Mouse (Mus musculus): ENCODE results near the gene Rplp2. TPM values are rescaled to one million over a fixed set of nuclear protein-coding genes. Genes with fewer than 3 reads are reported as not detected.
A peak's percentile ranks its signal among the peaks of the same experiment; 100 is the strongest.

The Rplp2 gene
- polyA plus RNA-seq, 1 experiment from 2014 or later, result 1,250 TPM

DNA sequence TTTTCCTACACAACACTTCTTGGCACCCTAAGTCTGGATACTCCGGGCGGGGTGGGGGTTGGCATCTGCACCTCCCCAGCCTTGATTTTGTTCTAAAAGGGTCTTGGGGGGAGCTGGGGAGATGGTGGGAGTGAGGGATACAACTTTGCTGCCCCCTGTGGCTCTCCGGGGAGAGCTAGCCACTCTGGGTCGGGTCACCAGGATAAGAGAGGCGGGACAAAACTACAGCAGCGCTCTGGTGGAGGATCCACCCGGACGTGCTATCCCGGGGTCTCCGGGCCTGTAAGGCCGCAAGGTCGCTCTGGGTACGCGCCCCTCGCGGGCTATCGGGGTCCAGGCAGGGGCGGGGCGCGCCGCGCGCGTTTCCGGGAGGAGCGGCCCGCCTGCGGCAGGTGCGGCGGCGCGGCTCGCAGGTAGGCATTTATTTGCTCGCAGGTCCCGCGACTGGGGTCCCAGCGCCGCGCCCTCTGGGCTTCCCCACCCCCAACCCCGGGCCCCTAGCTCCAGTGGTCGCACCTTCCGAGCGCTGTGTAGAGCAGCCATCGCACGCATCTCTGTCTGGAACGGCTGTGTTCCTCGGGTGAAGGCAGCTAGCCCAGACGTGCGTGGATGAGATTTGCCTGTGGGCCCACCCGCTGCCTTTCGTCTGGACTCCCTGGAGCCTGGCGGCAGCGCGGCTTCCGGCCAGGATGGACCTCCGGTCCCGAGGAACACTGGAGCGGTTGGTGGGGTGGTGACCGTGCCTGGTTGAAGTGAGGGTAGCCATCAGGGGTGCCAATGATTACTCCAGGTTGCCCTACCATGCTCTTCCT is 14.6 kb downstream of the Rplp2 start:
- Histone ChIP-seq H3K36me3 (ENCODE audit: control insufficient read depth, insufficient read depth, low read length) (no peaks in the 10 kb centered on the region), H3K27me3 (ENCODE audit: control insufficient read depth, insufficient read depth, low read length) (peaks cover 24% of the 10 kb centered on the region), H3K9me3 (replicated peaks; ENCODE audit: control insufficient read depth, low read length) (no peaks in the 10 kb centered on the region), H3K4me1 (ENCODE audit: control insufficient read depth, insufficient read depth, low read length) (peaks cover 45% of the 10 kb centered on the region), H3K4me3 (replicated peaks; ENCODE audit: low read length) (peak overlapping the region; percentile 52), H3K27ac (ENCODE audit: low read length) (peak overlapping the region; percentile 36), H3K9ac (ENCODE audit: low read length) (peak overlapping the region; percentile 75), H3K4me2 (ENCODE audit: low read depth, low read length) (peak overlapping the region; percentile 85)
- WGBS, result 3% methylated on average over 59 of the region's 59 CpGs
- ATAC-seq (ENCODE audit: insufficient read depth, low FRiP score), result no peak

DNA sequence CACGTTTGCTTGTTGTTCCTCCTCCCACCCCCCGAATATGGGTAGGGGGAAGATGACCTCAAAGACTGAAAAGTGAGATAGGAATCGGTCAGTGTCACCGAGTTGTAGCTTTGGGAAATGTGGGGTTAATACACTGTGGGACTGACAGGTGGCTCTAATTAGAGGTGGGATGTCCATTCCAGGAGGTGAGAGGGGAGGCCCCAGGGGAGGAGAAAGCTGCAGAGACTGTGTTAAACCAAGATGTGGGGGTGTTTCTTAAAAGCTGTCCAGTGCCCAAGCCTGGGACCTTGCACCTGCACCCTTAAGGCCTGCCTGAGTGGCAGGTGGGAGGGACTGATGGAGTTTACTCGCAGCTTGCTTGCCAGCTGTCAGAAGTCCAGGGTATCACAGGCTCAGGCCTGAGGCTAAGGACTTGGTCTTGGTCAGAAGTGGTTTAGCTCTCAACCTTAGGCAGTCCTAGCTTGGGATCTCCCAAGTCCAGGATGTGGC is 15.2 kb downstream of the Rplp2 start:
- Histone ChIP-seq H3K4me3 (replicated peaks; ENCODE audit: low read length) (peak overlapping the region; percentile 52), H3K4me2 (ENCODE audit: low read depth, low read length) (peak overlapping the region; percentile 85), H3K27ac (ENCODE audit: low read length) (no peak overlapping the region), H3K9ac (ENCODE audit: low read length) (peak overlapping the region; percentile 75), H3K4me1 (ENCODE audit: control insufficient read depth, insufficient read depth, low read length) (peaks cover 49% of the 10 kb centered on the region), H3K27me3 (ENCODE audit: control insufficient read depth, insufficient read depth, low read length) (peaks cover 24% of the 10 kb centered on the region), H3K36me3 (ENCODE audit: control insufficient read depth, insufficient read depth, low read length) (no peaks in the 10 kb centered on the region), H3K9me3 (replicated peaks; ENCODE audit: control insufficient read depth, low read length) (no peaks in the 10 kb centered on the region)
- 0 out of 2 replicates have a peak, but pooled peaks have one; percentile 7 for ATAC-seq (ENCODE audit: insufficient read depth, low FRiP score)
- 17% methylated on average over 5 of the region's 5 CpGs for WGBS

GRCm38 (mm10) chr7:141463824-141464602 is 16.8 kb downstream of the Rplp2 start:
- H3K27me3 ChIP-seq (ENCODE audit: control insufficient read depth, insufficient read depth, low read length), result peaks cover 24% of the 10 kb centered on the region
- H3K27ac ChIP-seq (ENCODE audit: low read length), result no peak overlapping the region
- no peaks in the 10 kb centered on the region for H3K9me3 ChIP-seq (replicated peaks; ENCODE audit: control insufficient read depth, low read length)
- 0 out of 2 replicates have a peak overlapping the region, but pooled peaks have one; percentile 59 for H3K9ac ChIP-seq (ENCODE audit: low read length)
- no peaks in the 10 kb centered on the region for H3K36me3 ChIP-seq (ENCODE audit: control insufficient read depth, insufficient read depth, low read length)
- H3K4me3 ChIP-seq (replicated peaks; ENCODE audit: low read length), result peak overlapping the region; percentile 22
- H3K4me2 ChIP-seq (ENCODE audit: low read depth, low read length), result peak overlapping the region; percentile 45
- WGBS, result 39% methylated on average over 12 of the region's 12 CpGs
- peaks cover 58% of the 10 kb centered on the region for H3K4me1 ChIP-seq (ENCODE audit: control insufficient read depth, insufficient read depth, low read length)
- no peak for ATAC-seq (ENCODE audit: insufficient read depth, low FRiP score)

GRCm38 (mm10) chr7:141464603-141465201 is 17.5 kb downstream of the Rplp2 start:
- Histone ChIP-seq H3K9ac (ENCODE audit: low read length) (peak overlapping the region; percentile 59), H3K4me3 (replicated peaks; ENCODE audit: low read length) (peak overlapping the region; percentile 22), H3K27me3 (ENCODE audit: control insufficient read depth, insufficient read depth, low read length) (peaks cover 24% of the 10 kb centered on the region), H3K4me1 (ENCODE audit: control insufficient read depth, insufficient read depth, low read length) (peaks cover 65% of the 10 kb centered on the region), H3K9me3 (replicated peaks; ENCODE audit: control insufficient read depth, low read length) (no peaks in the 10 kb centered on the region), H3K27ac (ENCODE audit: low read length) (no peak overlapping the region), H3K36me3 (ENCODE audit: control insufficient read depth, insufficient read depth, low read length) (peaks cover 2% of the 10 kb centered on the region; the same call in 1 of the 2 replicates), H3K4me2 (ENCODE audit: low read depth, low read length) (peak overlapping the region; percentile 45)
- ATAC-seq (ENCODE audit: insufficient read depth, low FRiP score), result no peak
- WGBS, result 12% methylated on average over 32 of the region's 38 CpGs

GRCm38 (mm10) chr7:141465388-141466044 is 18.3 kb downstream of the Rplp2 start:
- Histone ChIP-seq H3K4me3 (replicated peaks; ENCODE audit: low read length) (no peak overlapping the region), H3K9ac (ENCODE audit: low read length) (peak overlapping the region; percentile 59; the same call in 1 of the 2 replicates), H3K9me3 (replicated peaks; ENCODE audit: control insufficient read depth, low read length) (no peaks in the 10 kb centered on the region), H3K4me2 (ENCODE audit: low read depth, low read length) (peak overlapping the region; percentile 45), H3K4me1 (ENCODE audit: control insufficient read depth, insufficient read depth, low read length) (peaks cover 58% of the 10 kb centered on the region), H3K36me3 (ENCODE audit: control insufficient read depth, insufficient read depth, low read length) (peaks cover 8% of the 10 kb centered on the region; the same call in 1 of the 2 replicates), H3K27me3 (ENCODE audit: control insufficient read depth, insufficient read depth, low read length) (peaks cover 24% of the 10 kb centered on the region), H3K27ac (ENCODE audit: low read length) (no peak overlapping the region)
- no peak for ATAC-seq (ENCODE audit: insufficient read depth, low FRiP score)
- 40% methylated on average over 8 of the region's 10 CpGs for WGBS

GRCm38 (mm10) chr7:141466045-141466394 is 18.9 kb downstream of the Rplp2 start:
- 79% methylated on average over 7 of the region's 7 CpGs for WGBS
- H3K36me3 ChIP-seq (ENCODE audit: control insufficient read depth, insufficient read depth, low read length), result peaks cover 8% of the 10 kb centered on the region; the same call in 1 of the 2 replicates
- H3K4me1 ChIP-seq (ENCODE audit: control insufficient read depth, insufficient read depth, low read length), result peaks cover 53% of the 10 kb centered on the region
- H3K4me3 ChIP-seq (replicated peaks; ENCODE audit: low read length), result no peak overlapping the region
- no peak overlapping the region for H3K27ac ChIP-seq (ENCODE audit: low read length)
- ATAC-seq (ENCODE audit: insufficient read depth, low FRiP score), result no peak
- H3K27me3 ChIP-seq (ENCODE audit: control insufficient read depth, insufficient read depth, low read length), result peaks cover 20% of the 10 kb centered on the region
- no peak overlapping the region for H3K4me2 ChIP-seq (ENCODE audit: low read depth, low read length)
- no peak overlapping the region for H3K9ac ChIP-seq (ENCODE audit: low read length)
- H3K9me3 ChIP-seq (replicated peaks; ENCODE audit: control insufficient read depth, low read length), result no peaks in the 10 kb centered on the region

GRCm38 (mm10) chr7:141466607-141467148 is 19.5 kb downstream of the Rplp2 start:
- H3K9ac ChIP-seq (ENCODE audit: low read length), result peak overlapping the region; percentile 90

More at GRCm38 (mm10) chr7:141466607-141467148, 19.5 kb downstream of the Rplp2 start:
- peak overlapping the region; percentile 83 for H3K4me2 ChIP-seq (ENCODE audit: low read depth, low read length)
- 54% methylated on average over 10 of the region's 10 CpGs for WGBS
- peaks cover 14% of the 10 kb centered on the region for H3K36me3 ChIP-seq (ENCODE audit: control insufficient read depth, insufficient read depth, low read length)
- no peak for ATAC-seq (ENCODE audit: insufficient read depth, low FRiP score)
- no peaks in the 10 kb centered on the region for H3K9me3 ChIP-seq (replicated peaks; ENCODE audit: control insufficient read depth, low read length)
- peaks cover 46% of the 10 kb centered on the region for H3K4me1 ChIP-seq (ENCODE audit: control insufficient read depth, insufficient read depth, low read length)
- peaks cover 18% of the 10 kb centered on the region; the same call in 1 of the 2 replicates for H3K27me3 ChIP-seq (ENCODE audit: control insufficient read depth, insufficient read depth, low read length)
- H3K4me3 ChIP-seq (replicated peaks; ENCODE audit: low read length), result peak overlapping the region; percentile 87
- H3K27ac ChIP-seq (ENCODE audit: low read length), result peak overlapping the region; percentile 94

All from stomach, embryonic 16.5 days (tissue).